Mouse (Mus musculus) CD8-positive naive resting alpha-beta T cell, adult 57 days (primary cell): Measurements from ENCODE around the gene Zfp280b. TPM values are rescaled to one million over a fixed set of nuclear protein-coding genes. Genes with fewer than 3 reads are reported as not detected.

Source experiments
- total RNA-seq: library from RNA; stranded (reverse); gene quantifications from one replicate; pipeline ENCODE4 v1.2.4, GENCODE M21; 2023

Zfp280b gene
- total RNA-seq = 18.5 TPM

GRCm38 (mm10) chr10:76032402-76033118 lies at the start of gene Zfp280b:
Gene Zfp280b (plus strand): TSS chr10:76032650.

Other genes starting within 250 kb of the Zfp280b start
- not detected for gene Gstt1, start 234.1 kb upstream of the Zfp280b start, total RNA-seq
- not detected for gene Gstt4, start 210.1 kb upstream of the Zfp280b start, total RNA-seq
- gene Gstt2, start 195.2 kb upstream of the Zfp280b start, total RNA-seq = 41.2 TPM
- gene Mif, start 172.4 kb upstream of the Zfp280b start, total RNA-seq = 289 TPM
- 3.4 TPM for gene Derl3, start 139.2 kb upstream of the Zfp280b start, total RNA-seq
- 54.4 TPM for gene Smarcb1, start 111.0 kb upstream of the Zfp280b start, total RNA-seq
- gene Chchd10, start 99.5 kb upstream of the Zfp280b start, total RNA-seq = 22.5 TPM
- 2.2 TPM for gene Mmp11, start 96.2 kb upstream of the Zfp280b start, total RNA-seq
- gene Gm867, start 92.0 kb upstream of the Zfp280b start, total RNA-seq = not detected
- gene Vpreb3, start 89.6 kb upstream of the Zfp280b start, total RNA-seq = 11.1 TPM
- 0.95 TPM for gene Gm5134, start 78.1 kb upstream of the Zfp280b start, total RNA-seq
- gene Slc5a4b, start 78.3 kb downstream of the Zfp280b start, total RNA-seq = not detected
- not detected for gene Slc5a4a, start 114.8 kb downstream of the Zfp280b start, total RNA-seq
- 8.1 TPM for gene Prmt2, start 205.2 kb downstream of the Zfp280b start, total RNA-seq
- not detected for gene S100b, start 221.2 kb downstream of the Zfp280b start, total RNA-seq